Comparison of ENCODE assay signal across 24 mouse cellular contexts in genomic region chr4:101037156-101037555, GRCm38 (mm10). TPM values are rescaled to one million over a fixed set of nuclear protein-coding genes. Genes with fewer than 3 reads are reported as not detected.
A peak's percentile ranks its signal among the peaks of the same experiment; 100 is the strongest.
DNase-seq lines count a peak whose midpoint lies in the region; ATAC-seq lines count a peak whose summit lies in the region.
"Had no signal": no experiment of that assay in that cellular context is flagged by ENCODE, and none has a peak within 500 bp of the region (broad histone marks: within the 10 kb centered on the region; RNA-seq: fewer than 3 reads in every experiment).

No protein-coding gene starts in this region.

- H3K4me3 ChIP-seq in kidney, embryonic 14.5 days (ENCODE audit: low read length): no peak overlapping the region
- H3K4me3 ChIP-seq: embryonic facial prominence, embryonic 12.5 days; heart, embryonic 15.5 days; limb, embryonic 10.5 days; midbrain, embryonic 12.5 days had no signal

- no peak for ATAC-seq in kidney, embryonic 14.5 days (ENCODE audit: low FRiP score, low TSS enrichment)

- intact Hi-C loops in left cerebral cortex, postnatal 10 days (cut with DNase I): no loop called here

- WGBS in kidney, embryonic 14.5 days: 39% methylated on average over 7 of the region's 7 CpGs

- H3K27ac ChIP-seq in kidney, embryonic 14.5 days (ENCODE audit: low read depth, low read length): no peak overlapping the region
- H3K27ac ChIP-seq: embryonic facial prominence, embryonic 12.5 days; heart, embryonic 15.5 days; limb, embryonic 10.5 days; macrophage; midbrain, embryonic 12.5 days; stomach, postnatal 0 days had no signal

- H3K4me1 ChIP-seq in kidney, embryonic 14.5 days (ENCODE audit: control insufficient read depth, insufficient read depth, low read length): no peaks in the 10 kb centered on the region
- H3K4me1 ChIP-seq: embryonic facial prominence, embryonic 12.5 days; heart, embryonic 15.5 days; limb, embryonic 10.5 days; midbrain, embryonic 12.5 days had no signal

- no peak overlapping the region for H3K9ac ChIP-seq in kidney, embryonic 14.5 days (ENCODE audit: low read depth, low read length)
- H3K9ac ChIP-seq: embryonic facial prominence, embryonic 12.5 days; heart, embryonic 15.5 days; lung, embryonic 14.5 days; midbrain, embryonic 12.5 days had no signal

- no peak overlapping the region for H3K4me2 ChIP-seq in kidney, embryonic 14.5 days (replicated peaks; ENCODE audit: low read depth, low read length)
- H3K4me2 ChIP-seq: embryonic facial prominence, embryonic 12.5 days; heart, embryonic 15.5 days; liver, embryonic 11.5 days; lung, embryonic 14.5 days; midbrain, embryonic 12.5 days had no signal

- no peaks in the 10 kb centered on the region for H3K9me3 ChIP-seq in kidney, embryonic 14.5 days (ENCODE audit: control insufficient read depth, low read length)
- H3K9me3 ChIP-seq: embryonic facial prominence, embryonic 12.5 days; heart, embryonic 15.5 days; limb, embryonic 10.5 days; midbrain, embryonic 12.5 days had no signal

- peak; percentile 55 to 64 for DNase-seq in layer of hippocampus, adult 18-20 months (ENCODE audit: low spot score in 2 of 2)
- DNase-seq in layer of hippocampus, postnatal 25 days (ENCODE audit: extremely low spot score in 1 of 2, low spot score in 1 of 2): no peak
- peak; percentile 31 to 36 for DNase-seq in frontal cortex, postnatal 14 days (ENCODE audit: low spot score in 2 of 2)
- DNase-seq in left cerebral cortex, postnatal 10 days (ENCODE audit: extremely low spot score in 1 of 2, low spot score in 2 of 2): peak; percentile 44 to 55
- DNase-seq in right cerebral cortex, postnatal 36 days (ENCODE audit: low spot score in 2 of 2): peak; percentile 40 to 66
- DNase-seq in retina, embryonic 14.5 days (ENCODE audit: low spot score): no peak
- DNase-seq: adrenal gland, postnatal 25 days; B cell, adult 2 months; cerebellum, adult 8-10 months; heart, adult 11 months; kidney, adult 2 months; kidney, postnatal 25 days; lung, embryonic 14.5 days had no signal

- H3K36me3 ChIP-seq in kidney, embryonic 14.5 days (ENCODE audit: control insufficient read depth, insufficient read depth, low read length): no peaks in the 10 kb centered on the region
- H3K36me3 ChIP-seq: embryonic facial prominence, embryonic 12.5 days; heart, embryonic 15.5 days; limb, embryonic 10.5 days; midbrain, embryonic 12.5 days had no signal

- no peaks in the 10 kb centered on the region for H3K27me3 ChIP-seq in kidney, embryonic 14.5 days (ENCODE audit: control insufficient read depth, insufficient read depth, low read length)
- H3K27me3 ChIP-seq: embryonic facial prominence, embryonic 12.5 days; heart, embryonic 15.5 days; midbrain, embryonic 12.5 days had no signal

RNA-seq across cellular contexts. Expression of gene Gm10577, which starts 16.7 kb away (rescaled TPM):
- not detected for total RNA-seq in layer of hippocampus, adult 18-20 months (2021)
- total RNA-seq in layer of hippocampus, postnatal 25 days (2021): not detected
- not detected for total RNA-seq in left cerebral cortex, postnatal 10 days (2021)
- not detected in 2 replicates for polyA plus RNA-seq in kidney, embryonic 14.5 days (2014; fragmentation: Nextera tagmentation; extraction: Ambion mirVana)
- total RNA-seq: adrenal gland, postnatal 25 days; hematopoietic stem cell, adult 5-6 weeks had no signal
- polyA plus RNA-seq: cortical plate, adult 2 months; embryonic facial prominence, embryonic 12.5 days; heart, embryonic 15.5 days; kidney, adult 2 months; limb, embryonic 10.5 days; liver, embryonic 11.5 days; lung, embryonic 14.5 days; macrophage; midbrain, embryonic 12.5 days; neural tube, embryonic 14.5 days; stomach, postnatal 0 days had no signal

RNA-seq across cellular contexts. Expression of gene Raver2, which starts 31.6 kb away (rescaled TPM):
- total RNA-seq in layer of hippocampus, adult 18-20 months (2021): 10 to 100 TPM; 45.6 to 47.8 TPM
- total RNA-seq in layer of hippocampus, postnatal 25 days (2021): 10 to 100 TPM; 45.1 to 52.3 TPM
- 10 to 100 TPM; 27.6 to 28.3 TPM for total RNA-seq in left cerebral cortex, postnatal 10 days (2021)
- 9.3 and 18.1 TPM in 2 replicates for polyA plus RNA-seq in kidney, embryonic 14.5 days (2014; fragmentation: Nextera tagmentation; extraction: Ambion mirVana)
- polyA plus RNA-seq: macrophage had no signal

Comparison
In these comparisons a context has a peak if more than half of its experiments do, and no peak if none do; other contexts are left out.
1. DNase-seq: peak in layer of hippocampus, adult 18-20 months (2 of 2), frontal cortex, postnatal 14 days (2 of 2), left cerebral cortex, postnatal 10 days (2 of 2) and right cerebral cortex, postnatal 36 days (2 of 2); none in layer of hippocampus, postnatal 25 days (0 of 2) and retina, embryonic 14.5 days (single experiment).